Mouse (Mus musculus): ENCODE data around the gene Prkn.

DNA sequence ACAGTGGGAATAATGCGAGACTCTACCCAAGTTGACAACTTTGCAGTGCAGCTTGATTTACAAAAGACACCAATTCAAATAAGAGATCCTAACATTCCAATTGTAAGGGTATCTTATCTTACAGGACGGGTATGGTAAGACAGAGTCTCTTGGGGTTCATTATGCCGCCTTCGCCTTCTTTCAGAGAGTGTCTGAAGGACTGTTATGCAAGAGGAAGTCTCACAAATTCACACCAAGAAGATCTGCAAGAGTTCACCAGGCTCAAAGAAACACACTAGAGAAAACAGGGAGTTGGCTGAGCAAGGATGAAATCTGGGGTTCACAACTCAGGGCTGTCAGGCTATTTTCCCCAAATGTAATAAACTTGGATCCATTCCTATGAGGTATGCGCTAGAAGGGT is 1242.0 kb downstream of the Prkn start:
- no peak for TF ChIP-seq CTCF (IDR thresholded peaks at IDR 0.05; ENCODE audit: extremely low read depth, insufficient read depth, low read length)
- no peak for TF ChIP-seq POLR2A (IDR thresholded peaks at IDR 0.05; ENCODE audit: extremely low read depth, insufficient read depth, low read length)
